In genomic region chr6:72961603-72962002, GRCm38 (mm10) we compare ENCODE assay signal across 21 mouse cellular contexts. TPM values are rescaled to one million over a fixed set of nuclear protein-coding genes. Genes with fewer than 3 reads are reported as not detected.
DNase-seq lines count a peak whose midpoint lies in the region; ATAC-seq and TF ChIP-seq lines count a peak whose summit lies in the region.
"Had no signal": no experiment of that assay in that cellular context is flagged by ENCODE, and none has a peak within 500 bp of the region (broad histone marks: within the 10 kb centered on the region; RNA-seq: fewer than 3 reads in every experiment).

No protein-coding gene starts in this region.

- DNase-seq in kidney, postnatal 0 days (ENCODE audit: low spot score) = no peak
- no peak for DNase-seq in kidney, adult 11 months
- no peak for DNase-seq in liver, postnatal 0 days
- DNase-seq in left cerebral cortex, postnatal 10 days (ENCODE audit: extremely low spot score in 1 of 2, low spot score in 2 of 2) = no peak
- no peak for DNase-seq in right cerebral cortex, postnatal 4 days
- no peak for DNase-seq in retina, postnatal 1 day
- DNase-seq: adrenal gland, adult 8-10 months; cerebellum, postnatal 25 days; gastrocnemius, postnatal 25 days; heart, postnatal 14 days; left cerebral cortex, postnatal 4 days; lung, adult 2 months; right cerebral cortex, postnatal 25 days had no signal

- H3K27ac ChIP-seq in kidney, postnatal 0 days = peak overlapping the region; percentile 38; the same call in 1 of the 2 replicates
- H3K27ac ChIP-seq in ES-Bruce4 (ENCODE audit: insufficient read depth, low read length) = no peak overlapping the region; the same call in 1 of the 2 replicates
- H3K27ac ChIP-seq in liver, postnatal 0 days (ENCODE audit: low read depth) = 0 out of 2 replicates have a peak overlapping the region, but pooled peaks have one; percentile 9
- H3K27ac ChIP-seq: forebrain, embryonic 13.5 days; heart, embryonic 10.5 days; hindbrain, embryonic 15.5 days; macrophage; midbrain, embryonic 12.5 days had no signal

- 62% methylated on average over 8 of the region's 9 CpGs for WGBS in kidney, postnatal 0 days
- 54% methylated on average over 9 of the region's 9 CpGs for WGBS in liver, postnatal 0 days (ENCODE audit: insufficient replicate concordance)

- no peaks in the 10 kb centered on the region for H3K27me3 ChIP-seq in kidney, postnatal 0 days (ENCODE audit: insufficient read depth, low read length)
- no peaks in the 10 kb centered on the region for H3K27me3 ChIP-seq in C2C12 (ENCODE audit: control insufficient read depth, insufficient read depth, insufficient read length)
- H3K27me3 ChIP-seq in ES-Bruce4 (ENCODE audit: control insufficient read depth, insufficient read depth, low read length, poor library complexity, severe bottlenecking) = no peaks in the 10 kb centered on the region
- H3K27me3 ChIP-seq in liver, postnatal 0 days (ENCODE audit: insufficient read depth, low read length) = no peaks in the 10 kb centered on the region
- H3K27me3 ChIP-seq: forebrain, embryonic 13.5 days; hindbrain, embryonic 15.5 days; midbrain, embryonic 12.5 days had no signal

- 0 out of 2 replicates have a peak, but pooled peaks cover 4% of the 10 kb centered on the region for H3K4me1 ChIP-seq in kidney, postnatal 0 days (replicated peaks; ENCODE audit: insufficient read depth, low read length)
- peaks cover 5% of the 10 kb centered on the region for H3K4me1 ChIP-seq in ES-Bruce4 (ENCODE audit: control insufficient read depth, insufficient read depth, low read length)
- peaks cover 27% of the 10 kb centered on the region for H3K4me1 ChIP-seq in liver, postnatal 0 days (ENCODE audit: insufficient read depth)

- intact Hi-C loops in left cerebral cortex, postnatal 10 days (cut with DNase I) = no loop called here

- H3K36me3 ChIP-seq in kidney, postnatal 0 days (ENCODE audit: insufficient read depth, low read length) = no peaks in the 10 kb centered on the region
- H3K36me3 ChIP-seq in C2C12 (ENCODE audit: control insufficient read depth, insufficient read depth) (peaks cover 6% of the 10 kb centered on the region), ES-Bruce4 (ENCODE audit: control insufficient read depth, insufficient read depth, low read length, poor library complexity, severe bottlenecking) (peaks cover 5% of the 10 kb centered on the region)
- H3K36me3 ChIP-seq in liver, postnatal 0 days (replicated peaks; ENCODE audit: insufficient read depth, low read length) = no peaks in the 10 kb centered on the region
- H3K36me3 ChIP-seq: embryonic facial prominence, embryonic 10.5 days; heart, embryonic 10.5 days; hindbrain, embryonic 15.5 days; midbrain, embryonic 12.5 days had no signal

- TF ChIP-seq CTCF in kidney, postnatal 0 days (IDR thresholded peaks at IDR 0.05; ENCODE audit: low read depth) = no peak
- TF ChIP-seq CTCF in C2C12 (IDR thresholded peaks at IDR 0.05; ENCODE audit: control insufficient read depth, insufficient read depth, insufficient read length) (no peak), ES-Bruce4 (IDR thresholded peaks at IDR 0.05; ENCODE audit: low read depth, low read length) (no peak)
- TF ChIP-seq CTCF in liver, postnatal 0 days (IDR thresholded peaks at IDR 0.05; ENCODE audit: low read depth) = no peak

- H3K9me3 ChIP-seq in kidney, postnatal 0 days (replicated peaks; ENCODE audit: low read length) = no peaks in the 10 kb centered on the region
- no peaks in the 10 kb centered on the region for H3K9me3 ChIP-seq in ES-Bruce4 (replicated peaks; ENCODE audit: control insufficient read depth, insufficient read depth, low read length, poor library complexity, severe bottlenecking)
- H3K9me3 ChIP-seq in liver, postnatal 0 days (ENCODE audit: low read length) = no peaks in the 10 kb centered on the region
- H3K9me3 ChIP-seq: embryonic facial prominence, embryonic 10.5 days; forebrain, embryonic 13.5 days; heart, embryonic 10.5 days; hindbrain, embryonic 15.5 days; midbrain, embryonic 12.5 days had no signal

- TF ChIP-seq EP300 in ES-Bruce4 (IDR thresholded peaks at IDR 0.05; ENCODE audit: insufficient read depth, low read depth, low read length) = no peak
- TF ChIP-seq EP300 in liver, postnatal 0 days (IDR thresholded peaks at IDR 0.05; ENCODE audit: low read depth) = no peak

- H3K4me2 ChIP-seq in kidney, postnatal 0 days (ENCODE audit: low read length) = no peak overlapping the region; the same call in 1 of the 2 replicates
- peak overlapping the region; percentile 16; the same call in 1 of the 2 replicates for H3K4me2 ChIP-seq in liver, postnatal 0 days (ENCODE audit: low read depth, low read length)
- H3K4me2 ChIP-seq: forebrain, embryonic 13.5 days; hindbrain, embryonic 15.5 days; midbrain, embryonic 12.5 days had no signal

- TF ChIP-seq POLR2A in ES-Bruce4 (IDR thresholded peaks at IDR 0.05; ENCODE audit: insufficient read depth, low read length) = no peak

- H3K4me3 ChIP-seq in kidney, postnatal 0 days (replicated peaks; ENCODE audit: low read depth, low read length) = no peak overlapping the region
- H3K4me3 ChIP-seq in C2C12 (ENCODE audit: insufficient read depth, poor library complexity, severe bottlenecking) = no peak overlapping the region
- H3K4me3 ChIP-seq in ES-Bruce4 (ENCODE audit: low read depth, low read length) = peak overlapping the region; percentile 37
- no peak overlapping the region for H3K4me3 ChIP-seq in liver, postnatal 0 days (ENCODE audit: low read depth, low read length)
- H3K4me3 ChIP-seq: embryonic facial prominence, embryonic 10.5 days; forebrain, embryonic 13.5 days; heart, embryonic 10.5 days; hindbrain, embryonic 15.5 days; midbrain, embryonic 12.5 days had no signal

- peaks cover 16% of the 10 kb centered on the region for H3K79me2 ChIP-seq in C2C12 (ENCODE audit: control insufficient read depth, insufficient read depth)

- no peak overlapping the region for H3K9ac ChIP-seq in kidney, postnatal 0 days (ENCODE audit: low read depth, low read length)
- H3K9ac ChIP-seq in ES-Bruce4 (ENCODE audit: low read depth, poor library complexity, severe bottlenecking) = peak overlapping the region; percentile 42
- no peak overlapping the region for H3K9ac ChIP-seq in liver, postnatal 0 days (replicated peaks)
- H3K9ac ChIP-seq: forebrain, embryonic 13.5 days; hindbrain, embryonic 15.5 days; midbrain, embryonic 12.5 days had no signal

- H3ac ChIP-seq in C2C12 (ENCODE audit: control insufficient read depth, insufficient read length, low read depth) = no peak overlapping the region

- 0 out of 2 replicates have a peak, but pooled peaks have one; percentile 2 for ATAC-seq in kidney, postnatal 0 days (replicated peaks; ENCODE audit: low FRiP score, low read depth)
- ATAC-seq in liver, postnatal 0 days = peak; percentile 66
- ATAC-seq: forebrain, embryonic 13.5 days had no signal

- peaks cover 6% of the 10 kb centered on the region for H3K79me3 ChIP-seq in C2C12 (ENCODE audit: low read depth)

TF ChIP-seq in C2C12, 6 proteins besides CTCF, POLR2A, EP300 and RAD21:
- TF ChIP-seq MYOG (IDR thresholded peaks at IDR 0.05; ENCODE audit: control insufficient read depth, extremely low read depth, insufficient read length) (no peak), MYOD1 (IDR thresholded peaks at IDR 0.05; ENCODE audit: control insufficient read depth, insufficient read length, low read depth) (peak; percentile 78), FOSL1 (IDR thresholded peaks at IDR 0.05; ENCODE audit: insufficient read depth, low read length, poor library complexity, severe bottlenecking) (no peak), USF1 (IDR thresholded peaks at IDR 0.05; ENCODE audit: low read depth) (no peak), CEBPB (IDR thresholded peaks at IDR 0.05; ENCODE audit: low read depth) (no peak)

RNA-seq across cellular contexts. Expression of gene Tmsb10, which starts 3.1 kb away (rescaled TPM):
- polyA plus RNA-seq in kidney, postnatal 0 days (2015; fragmentation: Nextera tagmentation; extraction: Ambion mirVana) = 2,182 and 2,224 TPM in 2 replicates
- polyA plus RNA-seq in C2C12 (2012; fragmentation: generic; extraction: Trizol) (3,526 TPM), ES-Bruce4 (2011; ENCODE audit: insufficient read depth, insufficient read length, low read depth, missing spikeins) (1,250 and 1,380 TPM in 2 replicates)
- 320 and 328 TPM in 2 replicates for polyA plus RNA-seq in liver, postnatal 0 days (2015; fragmentation: Nextera tagmentation; extraction: Ambion mirVana)
- 1,000 to 10,000 TPM; 1,612 to 1,640 TPM for total RNA-seq in left cerebral cortex, postnatal 10 days (2021)
